Mouse (Mus musculus): Measurements from ENCODE around the gene Fig4. TPM values are rescaled to one million over a fixed set of nuclear protein-coding genes. Genes with fewer than 3 reads are reported as not detected.
A peak's percentile ranks its signal among the peaks of the same experiment; 100 is the strongest.

Fig4 gene
- 7.8 TPM for polyA plus RNA-seq (2012; fragmentation: generic; extraction: Trizol)
- long read RNA-seq, experiment 1, transcript Fig4-201 (23 exons, 3,282 nt), result major isoform, 14 of 20 reads
- long read RNA-seq, experiment 1, partial matches to known transcripts, result 3 of 20 reads
- long read RNA-seq, experiment 1, other reads (novel, unspliced or antisense), result 3 of 20 reads
- long read RNA-seq, experiment 2, transcript Fig4-201 (23 exons, 3,282 nt), result major isoform, 116 of 133 reads
- long read RNA-seq, experiment 2, partial matches to known transcripts, result 9 of 133 reads
- long read RNA-seq, experiment 2, other reads (novel, unspliced or antisense), result 8 of 133 reads

- Histone ChIP-seq H3ac (ENCODE audit: control insufficient read depth, insufficient read length, low read depth) (peak within 1 kb of the TSS; percentile 87), H3K79me2 (ENCODE audit: control insufficient read depth, insufficient read depth) (peaks cover 6% of the 10 kb centered on the region), H3K27me3 (ENCODE audit: control insufficient read depth, insufficient read depth, insufficient read length) (peaks cover 3% of the 10 kb centered on the region), H3K79me3 (ENCODE audit: low read depth) (peaks cover 1% of the 10 kb centered on the region), H3K4me3 (ENCODE audit: insufficient read depth, poor library complexity, severe bottlenecking) (peak within 1 kb of the TSS; percentile 83), H3K36me3 (ENCODE audit: control insufficient read depth, insufficient read depth) (no peaks in the 10 kb centered on the region)
- no peak for TF ChIP-seq CEBPB (IDR thresholded peaks at IDR 0.05; ENCODE audit: low read depth)
- no peak for TF ChIP-seq CTCF (IDR thresholded peaks at IDR 0.05; ENCODE audit: control insufficient read depth, insufficient read depth, insufficient read length)
- TF ChIP-seq MYOG (IDR thresholded peaks at IDR 0.05; ENCODE audit: control insufficient read depth, extremely low read depth, insufficient read length), result no peak
- TF ChIP-seq USF1 (IDR thresholded peaks at IDR 0.05; ENCODE audit: low read depth), result peak; percentile 89
- TF ChIP-seq MAX (IDR thresholded peaks at IDR 0.05), result no peak
- no peak for TF ChIP-seq FOSL1 (IDR thresholded peaks at IDR 0.05; ENCODE audit: insufficient read depth, low read length, poor library complexity, severe bottlenecking)
Observed at GRCm38 (mm10) chr10:41302689-41303431, at the start of gene Fig4. TSS of gene Fig4 (minus strand) at chr10:41303260.

- Histone ChIP-seq H3ac (ENCODE audit: control insufficient read depth, insufficient read length, low read depth) (no peak overlapping the region), H3K27me3 (ENCODE audit: control insufficient read depth, insufficient read depth, insufficient read length) (peaks cover 4% of the 10 kb centered on the region), H3K79me3 (ENCODE audit: low read depth) (no peaks in the 10 kb centered on the region), H3K4me3 (ENCODE audit: insufficient read depth, poor library complexity, severe bottlenecking) (no peak overlapping the region), H3K79me2 (ENCODE audit: control insufficient read depth, insufficient read depth) (no peaks in the 10 kb centered on the region), H3K36me3 (ENCODE audit: control insufficient read depth, insufficient read depth) (no peaks in the 10 kb centered on the region)
- TF ChIP-seq MAX (IDR thresholded peaks at IDR 0.05) (no peak), MYOG (IDR thresholded peaks at IDR 0.05; ENCODE audit: control insufficient read depth, extremely low read depth, insufficient read length) (no peak), FOSL1 (IDR thresholded peaks at IDR 0.05; ENCODE audit: insufficient read depth, low read length, poor library complexity, severe bottlenecking) (no peak)
Observed at GRCm38 (mm10) chr10:41341346-41341745, 38.3 kb upstream of the Fig4 start.

GRCm38 (mm10) chr10:41332533-41333043 lies 29.5 kb upstream of the Fig4 start:
- no peak overlapping the region for H3ac ChIP-seq (ENCODE audit: control insufficient read depth, insufficient read length, low read depth)
- no peak overlapping the region for H3K4me3 ChIP-seq (ENCODE audit: insufficient read depth, poor library complexity, severe bottlenecking)
- no peaks in the 10 kb centered on the region for H3K36me3 ChIP-seq (ENCODE audit: control insufficient read depth, insufficient read depth)
- H3K27me3 ChIP-seq (ENCODE audit: control insufficient read depth, insufficient read depth, insufficient read length), result peaks cover 4% of the 10 kb centered on the region
- H3K79me3 ChIP-seq (ENCODE audit: low read depth), result no peaks in the 10 kb centered on the region
- no peak for TF ChIP-seq MYOD1 (IDR thresholded peaks at IDR 0.05; ENCODE audit: control insufficient read depth, insufficient read length, low read depth)
- TF ChIP-seq CTCF (IDR thresholded peaks at IDR 0.05; ENCODE audit: control insufficient read depth, insufficient read depth, insufficient read length), result no peak
- TF ChIP-seq MAX (IDR thresholded peaks at IDR 0.05), result no peak
- TF ChIP-seq FOSL1 (IDR thresholded peaks at IDR 0.05; ENCODE audit: insufficient read depth, low read length, poor library complexity, severe bottlenecking), result no peak
- TF ChIP-seq CEBPB (IDR thresholded peaks at IDR 0.05; ENCODE audit: low read depth), result no peak
- TF ChIP-seq MYOG (IDR thresholded peaks at IDR 0.05; ENCODE audit: control insufficient read depth, extremely low read depth, insufficient read length), result no peak
- TF ChIP-seq USF1 (IDR thresholded peaks at IDR 0.05; ENCODE audit: low read depth), result no peak
- H3K79me2 ChIP-seq (ENCODE audit: control insufficient read depth, insufficient read depth), result no peaks in the 10 kb centered on the region

GRCm38 (mm10) chr10:41315866-41316265 lies 12.8 kb upstream of the Fig4 start:
- no peak overlapping the region for H3K4me3 ChIP-seq (ENCODE audit: insufficient read depth, poor library complexity, severe bottlenecking)
- H3K79me3 ChIP-seq (ENCODE audit: low read depth), result no peaks in the 10 kb centered on the region
- TF ChIP-seq MAX (IDR thresholded peaks at IDR 0.05) (no peak), FOSL1 (IDR thresholded peaks at IDR 0.05; ENCODE audit: insufficient read depth, low read length, poor library complexity, severe bottlenecking) (no peak), MYOG (IDR thresholded peaks at IDR 0.05; ENCODE audit: control insufficient read depth, extremely low read depth, insufficient read length) (no peak), USF1 (IDR thresholded peaks at IDR 0.05; ENCODE audit: low read depth) (no peak), CTCF (IDR thresholded peaks at IDR 0.05; ENCODE audit: control insufficient read depth, insufficient read depth, insufficient read length) (no peak), CEBPB (IDR thresholded peaks at IDR 0.05; ENCODE audit: low read depth) (no peak), MYOD1 (IDR thresholded peaks at IDR 0.05; ENCODE audit: control insufficient read depth, insufficient read length, low read depth) (no peak)
- no peaks in the 10 kb centered on the region for H3K36me3 ChIP-seq (ENCODE audit: control insufficient read depth, insufficient read depth)
- no peaks in the 10 kb centered on the region for H3K27me3 ChIP-seq (ENCODE audit: control insufficient read depth, insufficient read depth, insufficient read length)
- H3K79me2 ChIP-seq (ENCODE audit: control insufficient read depth, insufficient read depth), result no peaks in the 10 kb centered on the region
- H3ac ChIP-seq (ENCODE audit: control insufficient read depth, insufficient read length, low read depth), result no peak overlapping the region

- TF ChIP-seq USF1 (IDR thresholded peaks at IDR 0.05; ENCODE audit: low read depth) (no peak), CEBPB (IDR thresholded peaks at IDR 0.05; ENCODE audit: low read depth) (no peak), MYOD1 (IDR thresholded peaks at IDR 0.05; ENCODE audit: control insufficient read depth, insufficient read length, low read depth) (no peak), MYOG (IDR thresholded peaks at IDR 0.05; ENCODE audit: control insufficient read depth, extremely low read depth, insufficient read length) (no peak), CTCF (IDR thresholded peaks at IDR 0.05; ENCODE audit: control insufficient read depth, insufficient read depth, insufficient read length) (no peak), MAX (IDR thresholded peaks at IDR 0.05) (no peak), FOSL1 (IDR thresholded peaks at IDR 0.05; ENCODE audit: insufficient read depth, low read length, poor library complexity, severe bottlenecking) (no peak)
- Histone ChIP-seq H3K27me3 (ENCODE audit: control insufficient read depth, insufficient read depth, insufficient read length) (peaks cover 4% of the 10 kb centered on the region), H3ac (ENCODE audit: control insufficient read depth, insufficient read length, low read depth) (no peak overlapping the region)
Observed at GRCm38 (mm10) chr10:41308205-41308604, 5.1 kb upstream of the Fig4 start.

More at GRCm38 (mm10) chr10:41308205-41308604, 5.1 kb upstream of the Fig4 start:
- H3K4me3 ChIP-seq (ENCODE audit: insufficient read depth, poor library complexity, severe bottlenecking), result no peak overlapping the region
- H3K79me2 ChIP-seq (ENCODE audit: control insufficient read depth, insufficient read depth), result no peaks in the 10 kb centered on the region
- H3K79me3 ChIP-seq (ENCODE audit: low read depth), result no peaks in the 10 kb centered on the region
- no peaks in the 10 kb centered on the region for H3K36me3 ChIP-seq (ENCODE audit: control insufficient read depth, insufficient read depth)

Data from C2C12 (cell line).